Mouse (Mus musculus) kidney, embryonic 16.5 days (tissue): ENCODE data around the gene Cdkl1. TPM values are rescaled to one million over a fixed set of nuclear protein-coding genes. Genes with fewer than 3 reads are reported as not detected.
A peak's percentile ranks its signal among the peaks of the same experiment; 100 is the strongest.

ENCODE experiments used
- ATAC-seq: fragments of 200-750 bp; cut with Nextera tagmentation; 2 replicates; pipeline ENCODE4 v1.8.0; 2017; ENCODE audit warnings: moderate TSS enrichment; ENCODE audit not compliant: low FRiP score, low TSS enrichment
- H3K27ac ChIP-seq: fragments of 300-500 bp; sonication (generic); 2 replicates; pipeline ENCODE4 v1.5.1; 2014; ENCODE audit warnings: low read length
- H3K27me3 ChIP-seq: fragments of 300-500 bp; sonication (generic); 2 replicates; pipeline ENCODE4 v1.6.1; 2014; ENCODE audit warnings: low read length, control low read depth, mixed read lengths; ENCODE audit not compliant: insufficient read depth
- H3K36me3 ChIP-seq: fragments of 300-500 bp; sonication (generic); 2 replicates; pipeline ENCODE4 v1.6.1; 2014; ENCODE audit warnings: low read length, control low read depth, mixed read lengths; ENCODE audit not compliant: insufficient read depth
- H3K4me1 ChIP-seq: fragments of 300-500 bp; sonication (generic); 2 replicates; pipeline ENCODE4 v1.6.1; 2014; ENCODE audit warnings: low read length, control low read depth, mixed read lengths; ENCODE audit not compliant: insufficient read depth
- H3K4me2 ChIP-seq: fragments of 300-500 bp; sonication (generic); replicated peaks from 2 replicates; pipeline ENCODE4 v1.6.1; 2014; ENCODE audit warnings: low read depth, low read length
- H3K4me3 ChIP-seq: fragments of 300-500 bp; sonication (generic); 2 replicates; pipeline ENCODE4 v1.5.1; 2014; ENCODE audit warnings: mild to moderate bottlenecking, low read length
- H3K9ac ChIP-seq: fragments of 300-500 bp; sonication (generic); replicated peaks from 2 replicates; pipeline ENCODE4 v1.6.1; 2014; ENCODE audit warnings: low read length
- H3K9me3 ChIP-seq: fragments of 300-500 bp; sonication (generic); 2 replicates; pipeline ENCODE4 v1.6.1; 2016; ENCODE audit warnings: low read length, control low read depth
- WGBS: fragments of 180-500 bp; shearing (Covaris S2); extraction: QIAGEN DNeasy Blood & Tissue Kit; methylation state at CpG from one replicate; pipeline ENCODE4 v1.1.7; 2014; 5-methylcytosine and 5-hydroxymethylcytosine counted together
- polyA plus RNA-seq: library from polyadenylated mRNA; unstranded; fragments of >200 nt; fragmentation: Nextera tagmentation; extraction: Ambion mirVana; gene quantifications from 2 replicates; pipeline ENCODE4 v1.2.1, GENCODE M21; 2015

The Cdkl1 gene
- polyA plus RNA-seq, 1 experiment from 2014 or later = 32.4 TPM

GRCm38 (mm10) chr12:69767476-69768258, 23.4 kb downstream of the Cdkl1 start:
- no peak overlapping the region for H3K27ac ChIP-seq
- ATAC-seq = no peak
- 50% methylated on average over 9 of the region's 9 CpGs for WGBS

GRCm38 (mm10) chr12:69766185-69766904, 24.7 kb downstream of the Cdkl1 start:
- ATAC-seq = peak; percentile 60
- Histone ChIP-seq H3K4me1 (peaks cover 15% of the 10 kb centered on the region), H3K9me3 (no peaks in the 10 kb centered on the region), H3K4me3 (no peak overlapping the region), H3K27ac (no peak overlapping the region; the same call in 1 of the 2 replicates), H3K4me2 (no peak overlapping the region), H3K27me3 (no peaks in the 10 kb centered on the region), H3K9ac (no peak overlapping the region), H3K36me3 (no peaks in the 10 kb centered on the region; the same call in 1 of the 2 replicates)
- 51% methylated on average over 10 of the region's 10 CpGs for WGBS

More at GRCm38 (mm10) chr12:69767476-69768258, 23.4 kb downstream of the Cdkl1 start:
- H3K4me2 ChIP-seq = no peak overlapping the region
- no peaks in the 10 kb centered on the region for H3K9me3 ChIP-seq
- H3K9ac ChIP-seq = no peak overlapping the region
- H3K4me3 ChIP-seq = no peak overlapping the region
- H3K36me3 ChIP-seq = no peaks in the 10 kb centered on the region; the same call in 1 of the 2 replicates
- H3K27me3 ChIP-seq = no peaks in the 10 kb centered on the region
- peaks cover 15% of the 10 kb centered on the region for H3K4me1 ChIP-seq

GRCm38 (mm10) chr12:69765543-69765942, 25.5 kb downstream of the Cdkl1 start:
- Histone ChIP-seq H3K4me3 (no peak overlapping the region), H3K9me3 (no peaks in the 10 kb centered on the region), H3K27me3 (no peaks in the 10 kb centered on the region), H3K9ac (no peak overlapping the region), H3K4me1 (peaks cover 18% of the 10 kb centered on the region), H3K27ac (no peak overlapping the region), H3K4me2 (no peak overlapping the region), H3K36me3 (no peaks in the 10 kb centered on the region; the same call in 1 of the 2 replicates)
- no peak for ATAC-seq
- 78% methylated on average over 9 of the region's 9 CpGs for WGBS

DNA sequence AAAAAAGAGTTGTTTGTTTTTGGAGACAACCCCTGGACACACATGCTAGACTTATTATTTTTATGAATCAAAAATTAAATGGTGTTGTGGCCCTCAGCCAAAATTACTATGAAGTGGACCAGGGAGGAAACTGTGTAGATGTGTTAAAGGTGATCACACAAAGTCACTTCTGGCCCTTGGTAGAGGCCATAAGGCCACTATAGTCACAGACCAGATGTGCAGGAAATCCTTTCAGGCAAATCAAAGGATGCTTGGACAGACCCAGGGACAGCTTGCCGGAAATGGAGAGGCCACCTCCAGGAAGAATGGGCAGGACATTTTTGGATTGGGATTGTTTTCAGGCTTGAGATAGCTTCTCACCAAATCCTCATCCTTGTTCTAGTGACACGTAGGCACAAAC, 29.5 kb downstream of the Cdkl1 start:
- ATAC-seq = no peak
- no peaks in the 10 kb centered on the region for H3K27me3 ChIP-seq
- H3K9me3 ChIP-seq = no peaks in the 10 kb centered on the region
- H3K4me2 ChIP-seq = no peak overlapping the region
- H3K4me1 ChIP-seq = peaks cover 39% of the 10 kb centered on the region
- H3K9ac ChIP-seq = no peak overlapping the region
- WGBS = 76% methylated on average over 2 of the region's 2 CpGs
- no peaks in the 10 kb centered on the region; the same call in 1 of the 2 replicates for H3K36me3 ChIP-seq
- H3K4me3 ChIP-seq = no peak overlapping the region
- H3K27ac ChIP-seq = no peak overlapping the region

DNA sequence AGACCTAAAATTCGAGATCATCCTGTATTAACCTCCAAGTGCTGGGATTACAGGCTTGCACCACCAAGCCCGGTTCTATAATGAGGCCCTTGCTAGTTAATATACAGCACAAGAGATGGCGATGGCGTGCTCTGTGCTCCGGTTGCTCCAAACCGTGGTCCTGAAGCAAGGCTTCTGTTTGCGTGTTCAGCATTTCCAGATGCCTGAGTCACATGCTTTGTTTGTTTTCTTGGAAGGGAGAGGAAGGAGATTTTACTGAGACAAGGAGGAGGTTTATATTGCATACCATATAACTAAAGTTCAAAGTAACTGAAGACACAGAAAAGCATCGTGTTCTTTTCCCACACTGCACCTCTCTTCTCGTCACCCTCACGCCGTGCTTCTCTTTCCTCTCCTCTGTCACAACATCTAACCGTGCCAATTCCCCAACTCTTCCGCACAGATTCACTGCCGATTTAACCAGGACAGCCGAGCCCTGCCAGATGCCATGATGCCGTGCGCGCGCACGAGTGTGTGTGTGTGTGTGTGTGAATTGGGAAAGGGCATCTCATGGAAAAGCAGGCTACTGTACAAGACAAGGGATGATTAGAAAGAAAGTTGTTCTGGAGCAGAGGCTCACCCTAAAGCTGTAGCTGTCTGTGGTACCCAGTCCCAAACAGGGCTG, 30.2 kb downstream of the Cdkl1 start:
- ATAC-seq = no peak; the same call in 1 of the 2 replicates
- no peaks in the 10 kb centered on the region for H3K9me3 ChIP-seq
- peak overlapping the region; percentile 36; the same call in 1 of the 2 replicates for H3K27ac ChIP-seq
- 74% methylated on average over 20 of the region's 20 CpGs for WGBS
- no peak overlapping the region for H3K4me3 ChIP-seq
- H3K4me1 ChIP-seq = peaks cover 32% of the 10 kb centered on the region
- no peak overlapping the region for H3K4me2 ChIP-seq
- H3K9ac ChIP-seq = no peak overlapping the region
- H3K36me3 ChIP-seq = no peaks in the 10 kb centered on the region; the same call in 1 of the 2 replicates
- H3K27me3 ChIP-seq = no peaks in the 10 kb centered on the region

GRCm38 (mm10) chr12:69760014-69760413, 31.1 kb downstream of the Cdkl1 start:
- Histone ChIP-seq H3K27me3 (no peaks in the 10 kb centered on the region), H3K9me3 (no peaks in the 10 kb centered on the region), H3K4me2 (0 out of 2 replicates have a peak overlapping the region, but pooled peaks have one; percentile 7), H3K9ac (no peak overlapping the region), H3K27ac (peak overlapping the region; percentile 71), H3K4me1 (peaks cover 27% of the 10 kb centered on the region), H3K4me3 (no peak overlapping the region), H3K36me3 (no peaks in the 10 kb centered on the region; the same call in 1 of the 2 replicates)
- no peak for ATAC-seq
- WGBS = 19% methylated on average over 6 of the region's 6 CpGs

- WGBS = 36% methylated on average over 7 of the region's 7 CpGs
- peak overlapping the region; percentile 56; the same call in 1 of the 2 replicates for H3K4me2 ChIP-seq
- peak overlapping the region; percentile 88 for H3K27ac ChIP-seq
- H3K9me3 ChIP-seq = no peaks in the 10 kb centered on the region
- ATAC-seq = no peak
- H3K27me3 ChIP-seq = no peaks in the 10 kb centered on the region
- no peak overlapping the region for H3K4me3 ChIP-seq
- H3K4me1 ChIP-seq = peaks cover 27% of the 10 kb centered on the region
- 0 out of 2 replicates have a peak overlapping the region, but pooled peaks have one; percentile 4 for H3K9ac ChIP-seq
- H3K36me3 ChIP-seq = no peaks in the 10 kb centered on the region; the same call in 1 of the 2 replicates
These were observed 31.7 kb downstream of the Cdkl1 start for GRCm38 (mm10) chr12:69759267-69759885.

GRCm38 (mm10) chr12:69758221-69759185, 32.6 kb downstream of the Cdkl1 start:
- WGBS = 8% methylated on average over 22 of the region's 22 CpGs
- H3K27me3 ChIP-seq = no peaks in the 10 kb centered on the region
- peak overlapping the region; percentile 88 for H3K27ac ChIP-seq
- H3K4me2 ChIP-seq = peak overlapping the region; percentile 56
- ATAC-seq = peak; percentile 59
- H3K9me3 ChIP-seq = no peaks in the 10 kb centered on the region
- H3K9ac ChIP-seq = 0 out of 2 replicates have a peak overlapping the region, but pooled peaks have one; percentile 4
- H3K4me1 ChIP-seq = peaks cover 27% of the 10 kb centered on the region
- H3K36me3 ChIP-seq = no peaks in the 10 kb centered on the region; the same call in 1 of the 2 replicates
- H3K4me3 ChIP-seq = peak overlapping the region; percentile 24
